Mouse (Mus musculus) cerebellum, postnatal 25 days (tissue): ENCODE measurements around the gene Cfap74.

Experiments
- DNase-seq, 2 experiments: peaks; one replicate each; pipeline ENCODE4 v3.0.0; 2021; ENCODE audit warnings: mixed read lengths in 2 of 2

Cfap74 gene

DNA sequence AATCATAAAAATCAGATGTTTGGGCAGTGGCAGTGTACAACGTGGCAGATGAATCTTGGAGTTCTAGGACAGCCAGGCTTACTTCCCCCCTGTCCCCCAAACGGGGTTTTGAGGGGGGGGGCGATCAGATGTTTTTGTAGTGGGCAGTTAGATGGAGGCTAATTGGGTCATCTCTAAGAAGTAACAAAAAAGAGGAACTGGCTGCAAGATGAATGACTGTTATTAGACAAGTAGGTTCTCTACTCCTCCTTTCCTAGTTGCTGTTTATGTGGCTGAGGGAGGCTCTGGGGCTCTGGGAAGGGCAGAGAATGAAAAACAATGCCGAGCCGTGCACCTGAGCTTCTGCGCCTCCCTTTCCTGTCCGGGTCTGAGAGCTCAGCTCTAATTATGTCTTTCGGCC lies 96.1 kb downstream of the Cfap74 start:
- no peak for DNase-seq

DNA sequence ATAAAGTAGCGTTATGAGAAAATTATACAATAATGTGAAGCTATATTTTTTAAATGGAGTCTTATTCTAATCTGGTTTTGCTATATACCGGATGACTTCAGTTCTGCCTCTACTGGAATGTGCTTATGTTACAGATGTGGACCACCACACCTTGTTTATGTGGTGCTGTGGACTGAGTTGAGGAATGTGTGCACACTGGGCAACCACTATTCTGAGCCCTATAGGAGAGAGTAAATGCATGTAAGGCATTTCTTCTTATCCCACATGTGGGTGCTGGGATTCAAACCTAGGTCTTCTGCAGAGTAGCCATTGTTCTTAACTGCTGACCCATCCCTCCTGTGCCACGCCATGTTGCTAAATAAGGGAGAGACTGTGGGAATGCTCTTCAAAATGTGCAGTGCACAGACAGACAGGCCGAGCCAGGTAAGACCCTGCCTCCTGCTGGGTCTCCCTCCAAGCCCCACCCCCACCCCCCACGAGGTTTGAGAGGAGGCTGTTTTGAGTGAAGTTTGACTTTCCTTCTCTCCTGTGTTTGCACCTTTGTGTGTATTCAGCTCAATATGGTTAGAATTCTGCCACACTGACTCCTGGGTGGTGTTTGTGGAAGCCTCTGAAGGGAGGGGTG lies 96.8 kb downstream of the Cfap74 start:
- no peak for DNase-seq

DNA sequence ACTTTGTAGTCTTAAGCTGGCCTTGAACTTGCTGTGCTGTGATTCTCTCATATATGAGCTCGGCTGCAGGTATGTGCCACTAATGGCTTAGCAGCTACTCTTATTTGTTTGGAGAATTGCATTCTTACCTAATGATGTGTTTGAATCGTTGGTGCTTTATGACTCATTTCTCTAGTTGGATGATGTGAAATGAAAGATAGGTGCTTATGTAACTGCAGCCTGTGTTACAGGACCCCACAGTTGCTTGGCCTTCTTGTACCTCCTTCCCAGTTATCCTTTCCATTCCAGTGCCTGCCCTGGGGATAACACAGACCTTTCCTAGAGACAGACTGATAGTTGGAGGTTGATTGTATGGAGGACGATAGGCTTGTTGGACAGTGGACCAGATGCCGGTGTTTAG lies 99.6 kb downstream of the Cfap74 start:
- no peak for DNase-seq

DNA sequence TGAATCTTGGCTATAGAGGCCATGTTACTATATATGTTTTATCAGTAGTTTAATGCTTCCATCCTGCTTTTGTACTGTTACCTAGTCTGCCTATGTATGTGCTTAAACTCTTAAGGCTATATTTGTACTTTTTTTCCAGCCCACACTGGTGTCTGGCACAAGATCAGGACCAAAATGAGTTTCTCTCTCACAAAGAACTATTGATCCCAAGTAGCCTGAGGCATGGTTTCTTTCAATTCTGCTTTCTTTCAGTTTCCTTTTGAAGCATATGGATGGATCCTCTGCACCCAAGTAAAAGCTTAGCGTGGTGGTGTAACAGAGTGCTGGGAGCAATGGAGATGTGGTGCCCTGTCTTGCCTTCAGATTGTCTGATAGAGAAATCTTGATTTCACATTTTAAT lies 102.0 kb downstream of the Cfap74 start:
- no peak for DNase-seq

DNA sequence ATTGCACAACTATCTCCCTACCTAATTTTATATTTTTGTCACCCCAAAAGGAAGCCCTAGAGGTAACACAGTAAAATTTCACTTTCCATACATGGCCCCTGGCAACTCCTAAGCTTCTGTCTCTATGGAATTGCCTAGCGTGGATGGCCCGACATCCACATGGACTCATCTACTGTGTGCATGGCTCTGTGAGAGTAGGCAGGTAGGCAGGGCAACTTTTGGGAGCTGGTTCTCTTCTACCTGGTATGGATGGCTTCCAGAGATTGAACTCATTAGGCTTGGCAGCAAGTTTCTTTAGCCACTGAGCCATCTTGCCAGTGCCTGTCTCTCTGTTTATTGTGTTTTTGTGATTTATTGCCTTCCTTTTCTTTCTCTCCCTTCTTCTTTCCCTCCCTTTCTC lies 105.8 kb downstream of the Cfap74 start:
- DNase-seq: no peak
